Mouse (Mus musculus) bone marrow macrophage, adult 2 months (primary cell): ENCODE results near the gene Lysmd1.

Experiments
- CTCF ChIP-seq: IDR thresholded peaks from 2 replicates; pipeline ENCODE4 v1.5.1; 2012; ENCODE audit warnings: low read depth, mild to moderate bottlenecking, low read length, moderate library complexity
- POLR2A ChIP-seq: IDR thresholded peaks from 2 replicates; pipeline ENCODE4 v1.6.1; 2012; ENCODE audit warnings: mild to moderate bottlenecking, low read depth, low read length, borderline replicate concordance

GRCm38 (mm10) chr3:95186888-95187287 is 53.0 kb downstream of the Lysmd1 start:
- TF ChIP-seq CTCF (no peak), POLR2A (no peak)
